Mouse (Mus musculus): Measurements from ENCODE around the gene Vrtn. TPM values are rescaled to one million over a fixed set of nuclear protein-coding genes. Genes with fewer than 3 reads are reported as not detected.

Gene Vrtn
- not detected in 2 replicates for polyA plus RNA-seq (2014; fragmentation: Nextera tagmentation; extraction: Ambion mirVana)

GRCm38 (mm10) chr12:84640654-84641053, at the start of gene Vrtn:
Gene Vrtn (plus strand): TSS chr12:84641019.
- H3K4me2 ChIP-seq = no peak within 1 kb of the TSS
- WGBS = 5% methylated on average over 9 of the region's 9 CpGs

GRCm38 (mm10) chr12:84598324-84598723, 42.5 kb upstream of the Vrtn start:
- Histone ChIP-seq H3K4me3 (ENCODE audit: low read depth, low read length) (no peak overlapping the region), H3K27me3 (ENCODE audit: insufficient read depth, low read length) (no peaks in the 10 kb centered on the region), H3K9ac (no peak overlapping the region), H3K4me1 (ENCODE audit: insufficient read depth) (no peaks in the 10 kb centered on the region), H3K4me2 (no peak overlapping the region), H3K36me3 (ENCODE audit: insufficient read depth) (no peaks in the 10 kb centered on the region; the same call in 1 of the 2 replicates), H3K9me3 (ENCODE audit: low read depth, low read length) (no peaks in the 10 kb centered on the region), H3K27ac (ENCODE audit: low read depth) (no peak overlapping the region)
- DNase-seq (no peak), ATAC-seq (ENCODE audit: insufficient read depth) (no peak)
- no peak for TF ChIP-seq CTCF (IDR thresholded peaks at IDR 0.05; ENCODE audit: low read depth)
- WGBS = 11% methylated on average over 8 of the region's 8 CpGs

More at GRCm38 (mm10) chr12:84640654-84641053, at the start of gene Vrtn:
- DNase-seq (no peak), ATAC-seq (ENCODE audit: insufficient read depth) (no peak)
- Histone ChIP-seq H3K9ac (no peak within 1 kb of the TSS), H3K27ac (ENCODE audit: low read depth) (no peak within 1 kb of the TSS), H3K36me3 (ENCODE audit: insufficient read depth) (no peaks in the 10 kb centered on the region), H3K4me3 (ENCODE audit: low read depth, low read length) (no peak within 1 kb of the TSS), H3K4me1 (ENCODE audit: insufficient read depth) (no peaks in the 10 kb centered on the region), H3K27me3 (ENCODE audit: insufficient read depth, low read length) (peaks cover 45% of the 10 kb centered on the region), H3K9me3 (ENCODE audit: low read depth, low read length) (no peaks in the 10 kb centered on the region)
- no peak for TF ChIP-seq CTCF (IDR thresholded peaks at IDR 0.05; ENCODE audit: low read depth)

GRCm38 (mm10) chr12:84604001-84604400, 36.8 kb upstream of the Vrtn start:
- WGBS = 92% methylated on average over 6 of the region's 7 CpGs
- H3K9ac ChIP-seq = no peak overlapping the region
- H3K9me3 ChIP-seq (ENCODE audit: low read depth, low read length) = no peaks in the 10 kb centered on the region
- no peak for ATAC-seq (ENCODE audit: insufficient read depth)
- no peak overlapping the region for H3K4me3 ChIP-seq (ENCODE audit: low read depth, low read length)
- H3K27ac ChIP-seq (ENCODE audit: low read depth) = no peak overlapping the region
- no peak overlapping the region for H3K4me2 ChIP-seq
- peaks cover 14% of the 10 kb centered on the region; the same call in 1 of the 2 replicates for H3K36me3 ChIP-seq (ENCODE audit: insufficient read depth)
- no peaks in the 10 kb centered on the region for H3K27me3 ChIP-seq (ENCODE audit: insufficient read depth, low read length)
- no peaks in the 10 kb centered on the region for H3K4me1 ChIP-seq (ENCODE audit: insufficient read depth)
- no peak for DNase-seq
- no peak for TF ChIP-seq CTCF (IDR thresholded peaks at IDR 0.05; ENCODE audit: low read depth)

GRCm38 (mm10) chr12:84605860-84606259, 35.0 kb upstream of the Vrtn start:
- no peak overlapping the region for H3K4me2 ChIP-seq
- no peak overlapping the region for H3K4me3 ChIP-seq (ENCODE audit: low read depth, low read length)
- no peak overlapping the region for H3K9ac ChIP-seq
- DNase-seq (no peak), ATAC-seq (ENCODE audit: insufficient read depth) (no peak)
- no peaks in the 10 kb centered on the region for H3K9me3 ChIP-seq (ENCODE audit: low read depth, low read length)
- no peaks in the 10 kb centered on the region for H3K4me1 ChIP-seq (ENCODE audit: insufficient read depth)
- 78% methylated on average over 7 of the region's 7 CpGs for WGBS
- peak; percentile 47 for TF ChIP-seq CTCF (IDR thresholded peaks at IDR 0.05; ENCODE audit: low read depth)
- H3K27ac ChIP-seq (ENCODE audit: low read depth) = no peak overlapping the region
- H3K27me3 ChIP-seq (ENCODE audit: insufficient read depth, low read length) = no peaks in the 10 kb centered on the region
- H3K36me3 ChIP-seq (ENCODE audit: insufficient read depth) = peaks cover 14% of the 10 kb centered on the region; the same call in 1 of the 2 replicates

GRCm38 (mm10) chr12:84611718-84612117, 29.1 kb upstream of the Vrtn start:
- no peak for ATAC-seq (ENCODE audit: insufficient read depth)
- Histone ChIP-seq H3K27me3 (ENCODE audit: insufficient read depth, low read length) (no peaks in the 10 kb centered on the region), H3K4me2 (no peak overlapping the region), H3K27ac (ENCODE audit: low read depth) (no peak overlapping the region), H3K9me3 (ENCODE audit: low read depth, low read length) (no peaks in the 10 kb centered on the region), H3K4me3 (ENCODE audit: low read depth, low read length) (no peak overlapping the region), H3K4me1 (ENCODE audit: insufficient read depth) (no peaks in the 10 kb centered on the region), H3K9ac (no peak overlapping the region), H3K36me3 (ENCODE audit: insufficient read depth) (peaks cover 9% of the 10 kb centered on the region; the same call in 1 of the 2 replicates)
- DNase-seq = no peak
- no peak for TF ChIP-seq CTCF (IDR thresholded peaks at IDR 0.05; ENCODE audit: low read depth)
- WGBS = 84% methylated on average over 10 of the region's 10 CpGs

- H3K27ac ChIP-seq (ENCODE audit: low read depth) = no peak overlapping the region
- H3K36me3 ChIP-seq (ENCODE audit: insufficient read depth) = 0 out of 2 replicates have a peak, but pooled peaks cover 3% of the 10 kb centered on the region
- no peak for TF ChIP-seq CTCF (IDR thresholded peaks at IDR 0.05; ENCODE audit: low read depth)
- H3K27me3 ChIP-seq (ENCODE audit: insufficient read depth, low read length) = no peaks in the 10 kb centered on the region
- H3K4me2 ChIP-seq = no peak overlapping the region
- no peak overlapping the region for H3K9ac ChIP-seq
- H3K9me3 ChIP-seq (ENCODE audit: low read depth, low read length) = no peaks in the 10 kb centered on the region
- DNase-seq (no peak), ATAC-seq (ENCODE audit: insufficient read depth) (no peak)
- WGBS = 30% methylated on average over 8 of the region's 8 CpGs
- no peak overlapping the region for H3K4me3 ChIP-seq (ENCODE audit: low read depth, low read length)
- no peaks in the 10 kb centered on the region for H3K4me1 ChIP-seq (ENCODE audit: insufficient read depth)
Measured at GRCm38 (mm10) chr12:84612518-84612917, 28.3 kb upstream of the Vrtn start.

- 78% methylated on average over 11 of the region's 11 CpGs for WGBS
- Histone ChIP-seq H3K27me3 (ENCODE audit: insufficient read depth, low read length) (no peaks in the 10 kb centered on the region), H3K4me2 (no peak overlapping the region), H3K9me3 (ENCODE audit: low read depth, low read length) (no peaks in the 10 kb centered on the region), H3K4me1 (ENCODE audit: insufficient read depth) (no peaks in the 10 kb centered on the region), H3K4me3 (ENCODE audit: low read depth, low read length) (no peak overlapping the region), H3K27ac (ENCODE audit: low read depth) (no peak overlapping the region), H3K9ac (no peak overlapping the region), H3K36me3 (ENCODE audit: insufficient read depth) (no peaks in the 10 kb centered on the region)
- TF ChIP-seq CTCF (IDR thresholded peaks at IDR 0.05; ENCODE audit: low read depth) = no peak
- no peak for DNase-seq
- ATAC-seq (ENCODE audit: insufficient read depth) = no peak
Measured at GRCm38 (mm10) chr12:84614001-84614400, 26.8 kb upstream of the Vrtn start.

GRCm38 (mm10) chr12:84614524-84614923, 26.3 kb upstream of the Vrtn start:
- Histone ChIP-seq H3K4me3 (ENCODE audit: low read depth, low read length) (no peak overlapping the region), H3K27ac (ENCODE audit: low read depth) (no peak overlapping the region), H3K27me3 (ENCODE audit: insufficient read depth, low read length) (no peaks in the 10 kb centered on the region), H3K4me1 (ENCODE audit: insufficient read depth) (no peaks in the 10 kb centered on the region), H3K9me3 (ENCODE audit: low read depth, low read length) (no peaks in the 10 kb centered on the region), H3K4me2 (no peak overlapping the region), H3K9ac (no peak overlapping the region), H3K36me3 (ENCODE audit: insufficient read depth) (no peaks in the 10 kb centered on the region)
- WGBS = 58% methylated on average over 7 of the region's 7 CpGs
- no peak for TF ChIP-seq CTCF (IDR thresholded peaks at IDR 0.05; ENCODE audit: low read depth)
- ATAC-seq (ENCODE audit: insufficient read depth) (no peak), DNase-seq (no peak)
